20 mouse cellular contexts compared by ENCODE assay signal in genomic region chr12:58067318-58068223, GRCm38 (mm10).
DNase-seq lines count a peak whose midpoint lies in the region; ATAC-seq lines count a peak whose summit lies in the region.
"Had no signal": no experiment of that assay in that cellular context is flagged by ENCODE, and none has a peak within 500 bp of the region (broad histone marks: within the 10 kb centered on the region; RNA-seq: fewer than 3 reads in every experiment).

No protein-coding gene starts in this region.

- no peak overlapping the region for H3K4me2 ChIP-seq in kidney, embryonic 15.5 days
- H3K4me2 ChIP-seq in hindbrain, embryonic 12.5 days (replicated peaks): no peak overlapping the region
- H3K4me2 ChIP-seq: heart, embryonic 13.5 days; limb, embryonic 12.5 days; neural tube, embryonic 12.5 days had no signal

- H3K27me3 ChIP-seq in kidney, embryonic 15.5 days: no peaks in the 10 kb centered on the region
- no peaks in the 10 kb centered on the region for H3K27me3 ChIP-seq in hindbrain, embryonic 12.5 days
- H3K27me3 ChIP-seq: heart, embryonic 13.5 days; limb, embryonic 12.5 days; megakaryocyte, embryonic 14.5 days; neural tube, embryonic 12.5 days had no signal

- 23% methylated on average over 9 of the region's 9 CpGs for WGBS in kidney, embryonic 15.5 days
- WGBS in hindbrain, embryonic 12.5 days: 70% methylated on average over 9 of the region's 9 CpGs

- DNase-seq in kidney, postnatal 10 days: no peak
- DNase-seq in B cell, adult 2 months: peak; percentile 37 to 38
- DNase-seq in hindlimb bud, embryonic 11.5 days (ENCODE audit: extremely low spot score, low read depth, low spot score): peak; percentile 91
- DNase-seq in cerebellum, postnatal 10 days: no peak
- no peak for DNase-seq in right cerebral cortex, adult 18-20 months
- DNase-seq: adrenal gland, postnatal 36 days; cerebellum, postnatal 14 days; heart, postnatal 36 days; layer of hippocampus, postnatal 36 days; right cerebral cortex, postnatal 14 days; thymus, postnatal 36 days had no signal

- H3K36me3 ChIP-seq in kidney, embryonic 15.5 days: no peaks in the 10 kb centered on the region
- H3K36me3 ChIP-seq in hindbrain, embryonic 12.5 days: no peaks in the 10 kb centered on the region
- H3K36me3 ChIP-seq: heart, embryonic 13.5 days; limb, embryonic 12.5 days; neural tube, embryonic 12.5 days had no signal

- peak overlapping the region; percentile 79 for H3K27ac ChIP-seq in kidney, embryonic 15.5 days
- no peak overlapping the region for H3K27ac ChIP-seq in hindbrain, embryonic 12.5 days
- H3K27ac ChIP-seq: heart, embryonic 13.5 days; hindbrain, postnatal 0 days; limb, embryonic 12.5 days; liver, embryonic 14.5 days; neural tube, embryonic 12.5 days had no signal

- peaks cover 4% of the 10 kb centered on the region; the same call in 1 of the 2 replicates for H3K4me1 ChIP-seq in kidney, embryonic 15.5 days
- no peaks in the 10 kb centered on the region for H3K4me1 ChIP-seq in hindbrain, embryonic 12.5 days
- H3K4me1 ChIP-seq: heart, embryonic 13.5 days; megakaryocyte, embryonic 14.5 days; neural tube, embryonic 12.5 days had no signal

- ATAC-seq in kidney, embryonic 15.5 days (replicated peaks; ENCODE audit: low FRiP score): peak; percentile 96
- peak; percentile 92 for ATAC-seq in common myeloid progenitor, adult 5-6 weeks (replicated peaks; ENCODE audit: low read depth, poor library complexity, severe bottlenecking)
- ATAC-seq in hindbrain, embryonic 12.5 days (ENCODE audit: low FRiP score): no peak
- ATAC-seq: hindbrain, postnatal 0 days had no signal

- H3K9me3 ChIP-seq in kidney, embryonic 15.5 days (replicated peaks): no peaks in the 10 kb centered on the region
- no peaks in the 10 kb centered on the region for H3K9me3 ChIP-seq in hindbrain, embryonic 12.5 days (replicated peaks)
- H3K9me3 ChIP-seq: heart, embryonic 13.5 days; limb, embryonic 12.5 days; megakaryocyte, embryonic 14.5 days; neural tube, embryonic 12.5 days had no signal

- H3K4me3 ChIP-seq in kidney, embryonic 15.5 days (replicated peaks): no peak overlapping the region
- no peak overlapping the region for H3K4me3 ChIP-seq in hindbrain, embryonic 12.5 days
- H3K4me3 ChIP-seq: heart, embryonic 13.5 days; limb, embryonic 12.5 days; megakaryocyte, embryonic 14.5 days; neural tube, embryonic 12.5 days had no signal

- no peak overlapping the region for H3K9ac ChIP-seq in kidney, embryonic 15.5 days
- no peak overlapping the region for H3K9ac ChIP-seq in hindbrain, embryonic 12.5 days
- H3K9ac ChIP-seq: heart, embryonic 13.5 days; limb, embryonic 12.5 days; liver, embryonic 14.5 days; neural tube, embryonic 12.5 days had no signal

Comparison
In these comparisons a context has a peak if more than half of its experiments do, and no peak if none do; other contexts are left out.
1. DNase-seq: peak in B cell, adult 2 months (2 of 2) and hindlimb bud, embryonic 11.5 days (single experiment); none in kidney, postnatal 10 days (single experiment), cerebellum, postnatal 10 days (0 of 2) and right cerebral cortex, adult 18-20 months (single experiment).